ENCODE assay signal across 8 mouse cellular contexts in the genomic region with DNA sequence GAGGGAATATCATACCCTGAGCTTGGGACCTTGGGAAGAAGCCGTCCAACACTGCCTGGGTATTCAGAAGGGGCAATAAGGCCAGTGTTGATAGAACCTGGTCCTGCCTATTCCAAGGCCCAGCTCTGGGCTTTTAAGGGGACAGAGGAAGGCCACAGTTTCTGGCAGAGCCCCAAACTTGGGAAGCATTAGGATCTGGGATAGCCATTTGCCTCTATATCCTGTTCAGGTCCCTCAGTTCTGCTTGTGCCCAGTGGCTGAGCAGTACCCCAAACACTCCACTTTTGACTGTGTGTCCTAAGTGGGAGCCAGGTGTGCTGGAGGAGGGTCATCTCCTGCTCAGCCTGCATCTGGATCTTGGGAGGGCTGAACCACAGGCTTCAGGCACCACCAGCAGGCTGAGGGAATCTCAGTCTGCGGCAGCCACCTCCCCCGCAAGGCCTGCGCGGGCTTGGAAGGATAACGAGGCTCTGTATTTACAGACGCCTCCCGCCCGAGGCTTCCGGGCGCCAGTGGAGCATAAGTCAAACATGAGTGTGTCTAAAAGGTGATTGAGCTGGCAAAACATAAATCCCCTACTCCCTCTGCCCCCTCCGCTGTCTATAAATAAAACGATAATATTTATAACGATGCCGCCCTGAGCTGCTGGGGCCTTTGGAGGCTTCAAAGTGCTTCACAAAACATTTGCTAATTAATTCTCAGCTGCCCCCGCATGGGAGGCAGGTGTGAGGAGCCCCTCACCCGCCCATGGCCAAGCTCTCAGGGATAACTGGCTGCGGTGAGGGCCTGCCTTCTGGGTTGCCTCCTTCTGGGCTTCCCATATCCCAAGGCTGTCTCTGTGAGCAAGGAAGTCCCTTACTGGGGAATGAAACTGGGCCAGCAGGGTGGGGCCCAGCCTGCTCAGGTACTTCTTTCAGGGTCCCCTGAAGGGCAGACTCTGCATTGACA.
A peak's percentile ranks its signal among the peaks of the same experiment; 100 is the strongest.
DNase-seq lines count a peak whose midpoint lies in the region.

No protein-coding gene starts in this region.

- 84% methylated on average over 18 of the region's 18 CpGs for WGBS in macrophage (ENCODE audit: missing documents)

- peaks cover 2% of the 10 kb centered on the region; the same call in 1 of the 2 replicates for H3K79me2 ChIP-seq in macrophage (ENCODE audit: inconsistent target)

- peak; percentile 46 for DNase-seq in gastrocnemius, postnatal 25 days
- no peak for DNase-seq in gastrocnemius, postnatal 36 days
- peak; percentile 29 for DNase-seq in ZHBTc4 (ENCODE audit: low read depth, low spot score)
- peak; percentile 42 for DNase-seq in heart, adult 8-10 months (ENCODE audit: low spot score)
- peak; percentile 77 to 86 for DNase-seq in kidney, postnatal 4 days
- DNase-seq in urinary bladder, postnatal 14 days (ENCODE audit: low spot score) = peak; percentile 81
- DNase-seq in cerebellum, postnatal 36 days = no peak

- H3K4me3 ChIP-seq in macrophage (ENCODE audit: inconsistent target) = no peak overlapping the region

- intact Hi-C loops in gastrocnemius, postnatal 36 days (cut with DNase I) = no loop called here

- H3K36me3 ChIP-seq in macrophage (ENCODE audit: inconsistent target) = peaks cover 32% of the 10 kb centered on the region

- H3K27ac ChIP-seq in macrophage = peak overlapping the region; percentile 61

Comparison
In these comparisons a context has a peak if more than half of its experiments do, and no peak if none do; other contexts are left out.
1. DNase-seq: peak in gastrocnemius, postnatal 25 days (single experiment), ZHBTc4 (single experiment), heart, adult 8-10 months (single experiment), kidney, postnatal 4 days (2 of 2) and urinary bladder, postnatal 14 days (single experiment); none in gastrocnemius, postnatal 36 days (0 of 2) and cerebellum, postnatal 36 days (0 of 2).